Mouse (Mus musculus): Measurements from ENCODE around the gene Olfr10. TPM values are rescaled to one million over a fixed set of nuclear protein-coding genes. Genes with fewer than 3 reads are reported as not detected.

Olfr10 gene
- total RNA-seq (2021), result not detected
- long read RNA-seq, experiment 1, result 0 reads
- long read RNA-seq, experiment 2, result 0 reads

DNA sequence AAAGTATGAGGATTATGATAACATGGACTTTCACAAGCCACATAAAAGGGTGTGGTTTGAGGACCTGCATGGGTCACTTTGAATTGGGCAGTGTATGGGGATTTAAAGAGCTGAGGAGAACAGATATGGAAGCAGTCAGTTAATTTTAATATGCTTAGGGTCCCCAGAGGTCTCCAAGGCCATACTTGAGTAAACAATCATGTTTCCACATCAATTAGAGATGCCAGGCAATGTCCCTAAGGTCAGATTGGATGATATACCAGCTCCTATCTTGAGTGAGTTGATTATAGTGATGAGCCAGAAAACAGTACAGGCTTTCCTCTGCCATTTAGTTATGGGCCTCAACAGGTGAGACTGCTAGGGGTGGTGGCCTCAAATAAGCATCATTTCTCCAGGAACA is at the start of gene Olfr10:
Olfr10 (plus strand) TSS at position 301 of the 400 bp plus-strand sequence.
- no peak for DNase-seq (ENCODE audit: extremely low spot score in 1 of 2, low spot score in 2 of 2)
- Histone ChIP-seq H3K27ac (no peak within 1 kb of the TSS), H3K4me3 (no peak within 1 kb of the TSS)
- no peak for TF ChIP-seq CTCF (IDR thresholded peaks at IDR 0.05)
- intact Hi-C loops (cut with DNase I), result no loop called here

- no peak for DNase-seq (ENCODE audit: extremely low spot score in 1 of 2, low spot score in 2 of 2)
- TF ChIP-seq CTCF (IDR thresholded peaks at IDR 0.05), result no peak
- intact Hi-C loops (cut with DNase I), result no loop called here
- Histone ChIP-seq H3K27ac (no peak overlapping the region), H3K4me3 (no peak overlapping the region)
Observed at GRCm38 (mm10) chr11:49259296-49259695, 45.2 kb upstream of the Olfr10 start.

GRCm38 (mm10) chr11:49259829-49260228 is 44.7 kb upstream of the Olfr10 start:
- Histone ChIP-seq H3K27ac (no peak overlapping the region), H3K4me3 (no peak overlapping the region)
- TF ChIP-seq CTCF (IDR thresholded peaks at IDR 0.05), result no peak
- intact Hi-C loops (cut with DNase I), result no loop called here
- DNase-seq (ENCODE audit: extremely low spot score in 1 of 2, low spot score in 2 of 2), result no peak

DNA sequence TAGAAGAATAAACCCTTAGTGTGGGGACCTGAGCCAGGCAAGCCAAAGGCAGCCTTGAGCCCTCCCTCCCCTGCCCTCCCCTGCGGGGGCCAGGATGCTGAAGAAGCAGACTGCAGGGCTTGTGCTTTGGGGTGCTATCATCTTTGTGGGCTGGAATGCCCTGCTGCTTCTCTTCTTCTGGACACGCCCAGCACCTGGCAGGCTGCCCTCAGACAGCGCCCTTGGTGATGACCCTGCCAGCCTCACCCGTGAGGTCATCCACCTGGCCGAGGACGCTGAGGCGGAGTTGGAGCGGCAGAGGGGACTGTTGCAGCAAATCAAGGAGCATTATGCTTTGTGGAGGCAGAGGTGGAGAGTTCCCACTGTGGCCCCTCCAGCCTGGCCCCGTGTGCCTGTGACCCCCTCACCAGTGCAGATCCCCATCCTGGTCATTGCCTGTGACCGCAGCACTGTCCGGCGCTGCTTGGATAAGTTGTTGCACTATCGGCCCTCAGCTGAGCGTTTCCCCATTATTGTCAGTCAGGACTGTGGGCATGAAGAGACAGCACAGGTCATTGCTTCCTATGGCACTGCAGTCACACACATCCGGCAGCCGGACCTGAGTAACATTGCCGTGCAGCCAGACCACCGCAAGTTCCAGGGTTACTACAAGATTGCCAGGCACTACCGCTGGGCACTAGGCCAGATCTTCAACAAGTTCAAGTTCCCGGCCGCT is 43.8 kb upstream of the Olfr10 start:
- no peak for DNase-seq (ENCODE audit: extremely low spot score in 1 of 2, low spot score in 2 of 2)
- H3K4me3 ChIP-seq, result no peak overlapping the region
- no peak overlapping the region for H3K27ac ChIP-seq
- TF ChIP-seq CTCF (IDR thresholded peaks at IDR 0.05), result no peak
- intact Hi-C loops (cut with DNase I), result no loop called here

GRCm38 (mm10) chr11:49261313-49261855 is 43.2 kb upstream of the Olfr10 start:
- Histone ChIP-seq H3K4me3 (no peak overlapping the region), H3K27ac (no peak overlapping the region)
- intact Hi-C loops (cut with DNase I), result no loop called here
- TF ChIP-seq CTCF (IDR thresholded peaks at IDR 0.05), result no peak
- DNase-seq (ENCODE audit: extremely low spot score in 1 of 2, low spot score in 2 of 2), result no peak

GRCm38 (mm10) chr11:49262286-49262685 is 42.3 kb upstream of the Olfr10 start:
- DNase-seq (ENCODE audit: extremely low spot score in 1 of 2, low spot score in 2 of 2), result no peak
- intact Hi-C loops (cut with DNase I), result no loop called here
- H3K27ac ChIP-seq, result no peak overlapping the region
- no peak overlapping the region for H3K4me3 ChIP-seq
- TF ChIP-seq CTCF (IDR thresholded peaks at IDR 0.05), result no peak

DNA sequence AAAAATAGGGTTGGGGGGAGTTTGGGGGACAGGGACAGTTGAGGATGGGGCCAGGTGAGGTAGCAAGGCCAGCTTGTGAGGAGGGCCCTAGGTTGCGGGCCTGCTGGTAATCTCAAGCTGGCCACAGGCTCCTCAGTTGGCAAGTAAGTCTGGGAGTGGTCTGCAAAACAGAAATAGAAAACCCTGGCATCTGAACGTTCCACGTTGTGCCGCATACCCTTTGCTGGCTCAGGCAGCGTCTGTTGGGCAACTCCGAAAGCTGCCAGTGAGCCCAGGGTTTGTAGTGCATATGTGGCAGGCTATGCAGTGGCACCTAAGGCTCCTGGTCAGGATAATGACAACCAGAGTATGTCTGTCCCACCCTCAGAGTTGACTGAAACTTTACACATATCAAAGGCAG is 41.4 kb upstream of the Olfr10 start:
- intact Hi-C loops (cut with DNase I), result no loop called here
- H3K4me3 ChIP-seq, result no peak overlapping the region
- no peak overlapping the region for H3K27ac ChIP-seq
- TF ChIP-seq CTCF (IDR thresholded peaks at IDR 0.05), result no peak
- DNase-seq (ENCODE audit: extremely low spot score in 1 of 2, low spot score in 2 of 2), result no peak

GRCm38 (mm10) chr11:49264081-49264480 is 40.5 kb upstream of the Olfr10 start:
- intact Hi-C loops (cut with DNase I), result no loop called here
- no peak for DNase-seq (ENCODE audit: extremely low spot score in 1 of 2, low spot score in 2 of 2)
- Histone ChIP-seq H3K27ac (no peak overlapping the region), H3K4me3 (no peak overlapping the region)
- TF ChIP-seq CTCF (IDR thresholded peaks at IDR 0.05), result no peak

DNA sequence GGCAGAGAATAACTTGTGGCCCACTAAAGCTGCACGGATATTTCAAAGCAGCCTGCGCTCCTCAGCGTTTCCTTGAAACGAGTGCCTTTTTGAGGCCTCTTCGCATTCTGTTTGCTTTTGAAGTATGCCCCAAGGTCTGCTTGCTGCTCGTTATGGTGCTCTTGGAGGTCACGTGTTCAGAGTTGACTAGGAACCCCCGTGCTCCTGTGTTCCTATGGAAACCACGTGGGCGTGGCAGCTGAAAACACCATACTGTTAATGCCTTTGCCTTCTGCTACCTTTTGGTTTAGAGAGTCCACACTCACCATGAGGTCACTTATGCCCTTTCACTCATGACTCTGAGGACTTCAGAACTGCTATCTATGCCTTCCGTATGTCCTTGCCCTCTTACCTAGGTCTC is 39.9 kb upstream of the Olfr10 start:
- Histone ChIP-seq H3K4me3 (no peak overlapping the region), H3K27ac (no peak overlapping the region)
- no peak for TF ChIP-seq CTCF (IDR thresholded peaks at IDR 0.05)
- intact Hi-C loops (cut with DNase I), result loop anchor here (5.0 kb wide), 1 partner anchor 392 kb away; the partner anchor contains the start of gene Irgm1
- DNase-seq (ENCODE audit: extremely low spot score in 1 of 2, low spot score in 2 of 2), result no peak

DNA sequence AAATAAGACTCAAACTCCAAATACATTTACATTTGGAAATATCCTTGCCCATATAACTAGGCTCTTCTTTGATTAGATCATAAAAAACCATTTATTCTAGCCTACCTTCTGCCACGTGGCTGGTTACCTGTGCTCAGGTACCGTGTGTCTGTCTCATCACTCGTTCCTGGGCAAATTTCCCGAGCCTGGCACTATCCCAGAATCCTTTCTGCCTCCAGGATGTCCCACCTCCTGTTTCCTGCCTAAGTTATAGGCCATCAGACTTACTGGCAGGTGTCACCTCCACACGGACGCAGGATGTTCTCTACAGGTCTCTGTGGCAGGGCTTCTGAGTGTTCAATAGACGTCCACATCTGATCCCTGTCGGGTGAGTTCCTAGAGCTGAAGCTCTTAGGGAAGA is 39.4 kb upstream of the Olfr10 start:
- no peak for TF ChIP-seq CTCF (IDR thresholded peaks at IDR 0.05)
- H3K4me3 ChIP-seq, result no peak overlapping the region
- H3K27ac ChIP-seq, result no peak overlapping the region
- intact Hi-C loops (cut with DNase I), result loop anchor here (5.0 kb wide), 1 partner anchor 393 kb away; the partner anchor contains the start of gene Irgm1
- DNase-seq (ENCODE audit: extremely low spot score in 1 of 2, low spot score in 2 of 2), result no peak

DNA sequence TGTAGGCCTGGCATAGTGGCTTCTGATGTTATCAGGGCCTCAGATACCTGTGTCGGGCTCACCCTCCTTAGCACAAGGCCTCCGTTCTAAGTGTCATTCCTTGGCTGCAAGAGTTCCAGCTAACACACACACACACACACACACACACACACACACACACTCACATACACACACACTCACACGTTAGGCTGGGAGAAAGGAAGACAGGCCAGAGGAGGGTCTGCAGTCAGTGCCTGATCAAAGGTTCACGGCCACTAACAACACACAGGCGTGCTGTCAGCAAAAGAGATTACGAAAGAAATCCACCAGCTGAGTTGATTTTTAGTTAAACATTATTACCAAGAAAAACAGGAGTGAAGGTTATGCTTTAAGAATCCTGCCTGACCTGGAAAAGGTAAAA is 37.9 kb upstream of the Olfr10 start:
- Histone ChIP-seq H3K4me3 (no peak overlapping the region), H3K27ac (no peak overlapping the region)
- intact Hi-C loops (cut with DNase I), result loop anchor here (5.0 kb wide), 1 partner anchor 394 kb away; the partner anchor contains the start of gene Irgm1
- TF ChIP-seq CTCF (IDR thresholded peaks at IDR 0.05), result no peak
- DNase-seq (ENCODE audit: extremely low spot score in 1 of 2, low spot score in 2 of 2), result no peak

GRCm38 (mm10) chr11:49267316-49267715 is 37.2 kb upstream of the Olfr10 start:
- intact Hi-C loops (cut with DNase I), result loop anchor here (5.0 kb wide), 1 partner anchor 395 kb away; the partner anchor contains the start of gene Irgm1
- Histone ChIP-seq H3K27ac (no peak overlapping the region), H3K4me3 (no peak overlapping the region)
- DNase-seq (ENCODE audit: extremely low spot score in 1 of 2, low spot score in 2 of 2), result no peak
- no peak for TF ChIP-seq CTCF (IDR thresholded peaks at IDR 0.05)
